Mouse (Mus musculus): ENCODE data around the gene Prkar1b.

DNA sequence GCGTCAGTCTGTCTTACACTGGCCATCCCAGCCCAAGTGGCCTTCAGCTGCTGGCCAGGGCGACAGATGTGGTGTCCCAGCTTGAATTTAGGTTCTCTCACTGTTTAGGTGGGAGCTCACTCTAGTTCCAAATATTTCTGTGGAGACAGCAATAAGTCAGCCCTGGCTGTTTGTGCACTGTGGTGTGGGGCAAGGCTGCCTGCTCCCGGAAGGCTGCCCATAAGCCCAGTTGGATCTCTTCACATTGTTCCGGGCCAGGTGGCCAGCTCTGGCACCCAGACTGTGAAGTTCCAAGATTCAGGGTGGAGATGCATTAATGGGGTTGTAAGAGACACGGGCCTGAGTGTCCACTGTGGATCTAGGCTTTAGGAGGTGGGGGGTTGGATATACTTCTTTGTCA lies 76.9 kb downstream of the Prkar1b start:
- TF ChIP-seq CTCF (IDR thresholded peaks at IDR 0.05; ENCODE audit: low read depth) (no peak), EP300 (IDR thresholded peaks at IDR 0.05; ENCODE audit: low read depth) (no peak)

Data from liver, postnatal 0 days (tissue).